Mouse (Mus musculus): Measurements from ENCODE around the gene Zbtb16. TPM values are rescaled to one million over a fixed set of nuclear protein-coding genes. Genes with fewer than 3 reads are reported as not detected.

Gene Zbtb16
- polyA plus RNA-seq, 1 experiment from 2014 or later, result 6.1 TPM

DNA sequence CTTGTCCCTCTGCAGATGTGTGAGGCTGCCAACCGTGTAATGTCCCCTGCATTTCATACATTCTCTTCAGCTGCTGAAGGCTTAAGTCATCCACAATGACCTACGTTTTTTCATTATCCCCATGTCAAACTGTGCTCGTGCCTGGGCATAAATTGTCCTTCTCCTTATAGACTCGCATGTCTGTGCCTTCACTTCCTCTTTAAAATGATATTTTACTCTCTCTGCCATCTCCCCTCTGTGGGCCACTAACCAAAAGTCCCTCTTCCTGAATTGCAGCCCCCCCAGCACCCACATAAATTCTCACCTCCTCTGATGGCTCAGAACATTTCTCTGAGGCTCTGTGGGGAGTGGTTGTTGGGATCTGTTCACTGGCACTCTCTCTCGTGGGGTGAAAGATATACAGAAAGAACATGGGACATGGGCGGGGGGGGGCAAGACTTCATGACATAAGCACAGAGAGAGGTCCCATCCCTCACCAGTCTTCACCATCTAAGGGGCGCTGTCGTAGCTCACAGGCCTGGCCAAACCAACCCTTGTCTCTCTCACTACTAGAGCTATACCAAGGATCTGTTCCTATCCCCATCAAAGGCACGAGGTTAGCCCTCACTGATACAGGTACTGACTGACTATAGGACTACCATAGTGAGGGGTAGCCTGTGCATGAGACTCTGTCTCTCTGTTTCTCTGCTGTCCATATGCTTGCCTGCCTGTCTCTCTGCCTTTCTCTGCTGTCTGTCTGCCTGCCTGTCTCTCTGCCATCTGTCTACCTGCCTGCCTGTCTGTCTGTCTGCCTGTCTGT is 174.6 kb downstream of the Zbtb16 start:
- WGBS, result 63% methylated on average over 9 of the region's 9 CpGs
- Histone ChIP-seq H3K4me3 (replicated peaks; ENCODE audit: low read length) (no peak overlapping the region), H3K9ac (replicated peaks; ENCODE audit: low read depth, low read length) (no peak overlapping the region), H3K9me3 (ENCODE audit: control insufficient read depth, low read length) (no peaks in the 10 kb centered on the region), H3K4me2 (ENCODE audit: low read length) (no peak overlapping the region), H3K27ac (ENCODE audit: low read length) (no peak overlapping the region), H3K27me3 (replicated peaks; ENCODE audit: control insufficient read depth, insufficient read depth, low read length) (no peaks in the 10 kb centered on the region), H3K4me1 (replicated peaks; ENCODE audit: control insufficient read depth, insufficient read depth, low read length) (peaks cover 18% of the 10 kb centered on the region), H3K36me3 (ENCODE audit: control insufficient read depth, insufficient read depth) (no peaks in the 10 kb centered on the region)
- ATAC-seq, result peak; percentile 35; the same call in 1 of the 2 replicates

DNA sequence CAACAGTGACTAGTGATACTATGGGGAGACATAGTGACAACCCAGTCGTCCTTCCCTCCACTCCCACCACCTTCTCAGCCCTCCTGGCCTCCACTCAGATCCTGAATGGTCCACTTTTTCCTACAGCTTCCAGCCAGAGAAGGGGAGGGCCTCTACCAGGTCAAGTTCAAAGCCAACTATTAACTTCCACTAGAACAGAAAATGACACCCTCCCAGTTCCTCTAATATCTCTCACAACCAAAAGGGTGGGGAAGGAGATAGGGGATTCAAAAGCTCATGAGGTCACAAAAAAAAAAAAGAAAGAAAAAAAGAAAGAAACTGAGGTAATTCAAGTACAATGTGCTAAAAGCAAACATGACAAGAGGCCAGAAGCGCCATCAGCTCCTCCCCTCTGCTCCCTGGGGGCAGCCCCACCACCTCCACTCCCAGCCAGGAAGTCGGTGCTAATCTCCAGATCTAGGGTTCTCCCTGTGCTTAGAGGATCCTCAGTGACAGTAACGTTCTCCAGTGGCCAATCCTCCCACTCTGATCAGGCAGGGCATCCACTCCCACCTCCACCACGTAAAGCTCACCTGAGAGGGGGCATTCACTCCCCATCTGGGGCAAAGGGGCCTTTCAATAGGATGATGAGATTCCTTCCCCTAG is 180.4 kb downstream of the Zbtb16 start:
- Histone ChIP-seq H3K4me1 (replicated peaks; ENCODE audit: control insufficient read depth, insufficient read depth, low read length) (no peaks in the 10 kb centered on the region), H3K4me3 (replicated peaks; ENCODE audit: low read length) (no peak overlapping the region), H3K36me3 (ENCODE audit: control insufficient read depth, insufficient read depth) (no peaks in the 10 kb centered on the region), H3K4me2 (ENCODE audit: low read length) (no peak overlapping the region), H3K27ac (ENCODE audit: low read length) (no peak overlapping the region), H3K27me3 (replicated peaks; ENCODE audit: control insufficient read depth, insufficient read depth, low read length) (peaks cover 7% of the 10 kb centered on the region; the same call in 1 of the 2 replicates), H3K9me3 (ENCODE audit: control insufficient read depth, low read length) (no peaks in the 10 kb centered on the region), H3K9ac (replicated peaks; ENCODE audit: low read depth, low read length) (no peak overlapping the region)
- no peak for ATAC-seq
- WGBS, result 38% methylated on average over 5 of the region's 5 CpGs

DNA sequence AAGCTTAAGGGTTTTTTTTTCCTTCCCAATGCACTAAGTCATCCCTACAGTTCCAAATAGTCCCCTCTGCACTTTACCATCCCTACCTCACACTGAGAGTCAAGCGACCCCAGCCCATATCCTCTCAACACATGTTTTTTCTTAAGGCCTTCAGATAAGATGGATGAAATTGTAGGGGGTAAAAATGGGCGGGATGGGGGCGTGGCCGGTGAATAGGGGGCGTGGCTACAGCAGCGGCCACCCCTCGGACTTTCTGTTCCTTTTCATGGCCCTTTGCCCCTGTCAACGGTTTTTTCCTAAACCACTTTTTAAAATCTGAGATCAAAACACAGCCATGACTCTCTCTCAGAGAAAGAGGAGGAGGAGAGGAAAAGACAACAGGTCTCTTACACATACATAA is 181.3 kb downstream of the Zbtb16 start:
- Histone ChIP-seq H3K9ac (replicated peaks; ENCODE audit: low read depth, low read length) (no peak overlapping the region), H3K9me3 (ENCODE audit: control insufficient read depth, low read length) (no peaks in the 10 kb centered on the region), H3K4me3 (replicated peaks; ENCODE audit: low read length) (no peak overlapping the region), H3K27ac (ENCODE audit: low read length) (no peak overlapping the region), H3K36me3 (ENCODE audit: control insufficient read depth, insufficient read depth) (no peaks in the 10 kb centered on the region), H3K27me3 (replicated peaks; ENCODE audit: control insufficient read depth, insufficient read depth, low read length) (peaks cover 10% of the 10 kb centered on the region; the same call in 1 of the 2 replicates), H3K4me1 (replicated peaks; ENCODE audit: control insufficient read depth, insufficient read depth, low read length) (peaks cover under 1% of the 10 kb centered on the region; the same call in 1 of the 2 replicates), H3K4me2 (ENCODE audit: low read length) (no peak overlapping the region)
- WGBS, result 12% methylated on average over 8 of the region's 8 CpGs
- ATAC-seq, result no peak

DNA sequence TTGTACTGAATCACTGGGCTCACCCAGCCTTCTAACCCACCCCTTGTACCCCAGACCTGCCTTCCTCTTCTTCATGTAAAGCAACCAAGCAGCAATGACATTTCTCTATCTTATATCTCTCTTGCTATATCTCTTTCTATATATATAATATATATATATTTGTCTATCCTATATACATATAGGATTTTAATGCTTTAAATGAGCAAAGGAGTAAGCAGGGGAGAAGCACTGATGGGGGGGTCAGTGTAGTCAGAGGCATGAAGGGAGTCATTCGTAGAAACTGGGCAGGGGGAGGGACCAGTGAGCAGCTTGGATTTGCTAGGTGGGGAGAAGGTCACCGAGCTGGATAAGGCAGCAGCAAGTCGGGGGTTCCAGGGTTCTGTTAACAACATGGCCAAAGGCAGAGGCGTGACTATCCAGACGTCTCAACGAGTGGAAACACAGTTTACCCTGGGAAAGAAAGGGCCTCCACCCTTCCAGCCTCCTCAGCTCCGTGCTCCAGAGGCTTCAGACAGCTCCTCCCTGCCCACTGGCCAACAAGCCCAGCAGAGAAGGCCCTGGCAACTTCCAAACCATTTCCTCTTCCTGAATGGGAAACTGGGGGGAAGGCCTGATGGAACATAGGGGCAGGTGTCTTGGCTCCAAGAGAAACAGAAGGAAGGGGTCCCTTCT is 182.5 kb downstream of the Zbtb16 start:
- ATAC-seq, result no peak
- Histone ChIP-seq H3K27me3 (replicated peaks; ENCODE audit: control insufficient read depth, insufficient read depth, low read length) (peaks cover 10% of the 10 kb centered on the region; the same call in 1 of the 2 replicates), H3K4me3 (replicated peaks; ENCODE audit: low read length) (no peak overlapping the region), H3K36me3 (ENCODE audit: control insufficient read depth, insufficient read depth) (no peaks in the 10 kb centered on the region), H3K4me2 (ENCODE audit: low read length) (no peak overlapping the region), H3K9ac (replicated peaks; ENCODE audit: low read depth, low read length) (no peak overlapping the region), H3K9me3 (ENCODE audit: control insufficient read depth, low read length) (no peaks in the 10 kb centered on the region), H3K27ac (ENCODE audit: low read length) (no peak overlapping the region), H3K4me1 (replicated peaks; ENCODE audit: control insufficient read depth, insufficient read depth, low read length) (peaks cover 12% of the 10 kb centered on the region)
- WGBS, result 49% methylated on average over 7 of the region's 7 CpGs

DNA sequence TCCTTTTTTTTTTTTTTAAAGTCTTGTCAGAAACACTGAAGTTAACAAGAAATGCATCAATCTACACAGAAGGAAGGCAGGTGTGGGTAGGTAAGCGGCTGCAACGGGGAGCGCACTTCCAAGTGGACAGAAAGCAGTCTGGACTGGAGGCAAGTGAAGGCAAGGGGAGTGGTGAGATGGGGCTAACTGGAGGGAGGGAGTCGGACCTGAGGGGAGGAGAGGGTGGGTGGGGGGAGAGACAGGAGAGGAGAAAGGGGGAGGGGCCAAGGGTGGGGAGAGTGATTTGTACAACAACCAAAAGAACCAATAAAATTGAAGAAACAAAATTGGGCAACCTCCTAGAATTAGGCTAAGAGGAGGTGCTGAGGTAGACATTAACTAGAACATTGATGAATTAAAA is 184.0 kb downstream of the Zbtb16 start:
- no peaks in the 10 kb centered on the region for H3K36me3 ChIP-seq (ENCODE audit: control insufficient read depth, insufficient read depth)
- peaks cover 24% of the 10 kb centered on the region for H3K4me1 ChIP-seq (replicated peaks; ENCODE audit: control insufficient read depth, insufficient read depth, low read length)
- H3K4me3 ChIP-seq (replicated peaks; ENCODE audit: low read length), result no peak overlapping the region
- H3K9ac ChIP-seq (replicated peaks; ENCODE audit: low read depth, low read length), result no peak overlapping the region
- H3K4me2 ChIP-seq (ENCODE audit: low read length), result no peak overlapping the region
- no peaks in the 10 kb centered on the region for H3K9me3 ChIP-seq (ENCODE audit: control insufficient read depth, low read length)
- 29% methylated on average over 4 of the region's 4 CpGs for WGBS
- peaks cover 14% of the 10 kb centered on the region for H3K27me3 ChIP-seq (replicated peaks; ENCODE audit: control insufficient read depth, insufficient read depth, low read length)
- no peak overlapping the region for H3K27ac ChIP-seq (ENCODE audit: low read length)
- no peak for ATAC-seq

DNA sequence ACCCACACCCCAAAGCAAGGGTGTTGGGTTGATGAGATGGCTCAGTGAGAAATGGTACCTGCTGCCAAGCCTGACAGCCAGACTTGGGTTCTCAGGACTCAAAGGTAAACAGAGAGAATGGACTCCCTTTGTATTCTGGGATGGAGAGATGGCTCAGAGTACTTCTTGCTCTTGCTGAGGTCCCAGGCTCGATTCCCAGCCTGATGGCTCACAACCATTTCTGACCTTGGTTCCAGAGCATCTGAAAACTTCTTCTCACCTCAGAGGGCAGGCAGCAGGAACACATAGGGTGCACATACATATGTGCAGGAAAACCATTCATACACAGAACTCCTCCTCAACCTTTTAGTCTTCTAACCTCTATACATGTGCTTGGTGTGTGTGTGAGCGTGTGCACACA is 185.2 kb downstream of the Zbtb16 start:
- peaks cover 14% of the 10 kb centered on the region for H3K27me3 ChIP-seq (replicated peaks; ENCODE audit: control insufficient read depth, insufficient read depth, low read length)
- H3K27ac ChIP-seq (ENCODE audit: low read length), result no peak overlapping the region
- peaks cover 26% of the 10 kb centered on the region for H3K4me1 ChIP-seq (replicated peaks; ENCODE audit: control insufficient read depth, insufficient read depth, low read length)
- no peaks in the 10 kb centered on the region for H3K36me3 ChIP-seq (ENCODE audit: control insufficient read depth, insufficient read depth)
- H3K4me2 ChIP-seq (ENCODE audit: low read length), result no peak overlapping the region
- WGBS, result 75% methylated on average over 2 of the region's 2 CpGs
- ATAC-seq, result no peak
- no peak overlapping the region for H3K4me3 ChIP-seq (replicated peaks; ENCODE audit: low read length)
- no peak overlapping the region for H3K9ac ChIP-seq (replicated peaks; ENCODE audit: low read depth, low read length)
- no peaks in the 10 kb centered on the region for H3K9me3 ChIP-seq (ENCODE audit: control insufficient read depth, low read length)

DNA sequence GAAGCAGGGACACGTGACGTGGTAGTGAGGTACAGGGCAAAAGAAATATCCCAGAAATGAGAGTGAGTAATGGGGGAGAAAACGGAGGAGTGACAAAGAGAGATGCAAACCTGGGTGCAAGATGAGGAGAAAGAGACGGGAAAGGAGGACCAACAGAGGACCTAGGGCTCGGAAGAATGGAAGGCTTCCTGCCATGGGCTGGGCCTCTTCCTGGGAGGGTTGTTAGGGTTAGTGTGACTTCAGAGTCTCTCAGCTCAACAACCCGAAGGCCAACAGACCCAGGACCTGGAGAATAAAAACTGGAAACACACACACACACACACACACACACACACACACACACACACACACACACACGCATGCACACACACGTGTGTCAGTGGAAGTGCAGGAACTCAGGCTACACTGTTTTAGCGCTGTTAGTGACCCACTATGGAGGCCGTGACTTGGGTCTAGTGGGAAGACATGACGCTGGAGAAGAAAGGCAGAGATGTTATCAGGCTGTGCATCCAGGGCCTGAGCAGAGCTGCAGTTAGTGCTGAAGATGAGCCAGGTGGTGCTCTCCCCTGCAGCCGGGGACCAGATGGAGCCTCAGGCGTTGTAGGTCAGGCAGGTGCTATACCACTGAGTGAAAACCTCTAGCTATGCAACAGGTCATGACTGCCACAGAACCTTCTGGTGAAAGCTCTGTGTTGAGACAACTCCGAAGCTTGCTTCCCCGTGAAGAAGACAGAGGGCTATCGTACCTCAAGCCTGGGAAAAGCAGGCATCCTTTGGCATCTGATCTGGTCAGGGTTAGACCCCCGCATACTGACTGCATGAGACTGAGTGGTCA is 186.0 kb downstream of the Zbtb16 start:
- H3K36me3 ChIP-seq (ENCODE audit: control insufficient read depth, insufficient read depth), result no peaks in the 10 kb centered on the region
- no peaks in the 10 kb centered on the region for H3K9me3 ChIP-seq (ENCODE audit: control insufficient read depth, low read length)
- no peak overlapping the region for H3K4me3 ChIP-seq (replicated peaks; ENCODE audit: low read length)
- peaks cover 14% of the 10 kb centered on the region for H3K27me3 ChIP-seq (replicated peaks; ENCODE audit: control insufficient read depth, insufficient read depth, low read length)
- H3K4me1 ChIP-seq (replicated peaks; ENCODE audit: control insufficient read depth, insufficient read depth, low read length), result peaks cover 27% of the 10 kb centered on the region
- WGBS, result 34% methylated on average over 17 of the region's 17 CpGs
- peak overlapping the region; percentile 34 for H3K4me2 ChIP-seq (ENCODE audit: low read length)
- no peak overlapping the region for H3K27ac ChIP-seq (ENCODE audit: low read length)
- ATAC-seq, result no peak
- no peak overlapping the region for H3K9ac ChIP-seq (replicated peaks; ENCODE audit: low read depth, low read length)

DNA sequence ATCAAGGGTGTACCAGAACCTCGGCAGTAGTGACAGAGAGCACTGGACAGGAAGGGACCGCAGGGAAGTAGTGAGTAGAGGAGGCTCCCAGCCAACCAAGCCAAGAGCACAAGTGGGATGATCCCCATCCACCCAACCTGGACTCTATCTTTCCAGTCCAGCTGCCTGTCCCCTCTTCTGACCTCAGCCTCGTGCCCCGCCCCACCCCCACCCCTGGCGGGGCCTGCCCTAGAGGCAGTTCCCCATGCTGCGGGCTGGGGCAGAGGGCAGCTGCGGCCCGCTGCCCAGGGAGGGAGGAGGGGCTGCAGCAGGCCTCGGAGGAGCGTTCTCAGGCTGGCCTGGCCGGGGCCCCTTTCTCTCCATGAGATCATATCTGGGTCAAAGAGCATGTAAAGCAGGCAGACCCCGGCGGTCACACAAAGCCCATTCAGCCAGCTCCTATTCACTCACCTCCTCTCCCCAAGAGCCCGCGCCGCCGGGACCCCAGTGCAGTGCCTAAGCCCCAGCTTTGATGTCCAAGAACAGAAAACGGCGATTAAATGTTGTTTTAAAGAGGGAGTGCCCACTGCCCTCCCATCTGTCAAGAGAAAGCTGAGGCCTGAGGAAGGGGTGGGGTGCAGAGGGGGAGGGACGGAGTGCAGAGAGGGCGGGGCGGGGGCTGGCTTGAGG is 186.8 kb downstream of the Zbtb16 start:
- 3% methylated on average over 19 of the region's 22 CpGs for WGBS
- Histone ChIP-seq H3K4me3 (replicated peaks; ENCODE audit: low read length) (peak overlapping the region; percentile 12; the same call in 1 of the 2 replicates), H3K4me1 (replicated peaks; ENCODE audit: control insufficient read depth, insufficient read depth, low read length) (peaks cover 27% of the 10 kb centered on the region), H3K27me3 (replicated peaks; ENCODE audit: control insufficient read depth, insufficient read depth, low read length) (peaks cover 11% of the 10 kb centered on the region), H3K27ac (ENCODE audit: low read length) (no peak overlapping the region), H3K9ac (replicated peaks; ENCODE audit: low read depth, low read length) (peak overlapping the region; percentile 28), H3K4me2 (ENCODE audit: low read length) (peak overlapping the region; percentile 34), H3K9me3 (ENCODE audit: control insufficient read depth, low read length) (peaks cover 3% of the 10 kb centered on the region), H3K36me3 (ENCODE audit: control insufficient read depth, insufficient read depth) (no peaks in the 10 kb centered on the region)
- ATAC-seq, result peak; percentile 52
